Mouse (Mus musculus) embryonic fibroblast, embryonic 13.5 days (primary cell): Measurements from ENCODE around the gene Cftr. TPM values are rescaled to one million over a fixed set of nuclear protein-coding genes. Genes with fewer than 3 reads are reported as not detected.

ENCODE experiments used
- H3K27ac ChIP-seq: 2 replicates; pipeline ENCODE4 v1.5.1; 2012; ENCODE audit warnings: low read length, control low read depth, inconsistent platforms; ENCODE audit not compliant: insufficient read depth
- H3K4me1 ChIP-seq: 2 replicates; pipeline ENCODE4 v1.6.1; 2011; ENCODE audit warnings: low read length; ENCODE audit not compliant: control insufficient read depth, insufficient read depth
- H3K4me3 ChIP-seq: 2 replicates; pipeline ENCODE4 v1.5.1; 2011; ENCODE audit warnings: mild to moderate bottlenecking, control low read depth, low read length; ENCODE audit not compliant: insufficient read depth
- CTCF ChIP-seq: IDR thresholded peaks from 2 replicates; pipeline ENCODE4 v1.5.1; 2011; ENCODE audit warnings: mild to moderate bottlenecking, control low read depth, low read length, moderate library complexity, borderline replicate concordance; ENCODE audit not compliant: insufficient read depth
- POLR2A ChIP-seq: IDR thresholded peaks from 2 replicates; pipeline ENCODE4 v1.6.1; 2011; ENCODE audit warnings: low read depth, mild to moderate bottlenecking, control low read depth, low read length, moderate library complexity
- polyA plus RNA-seq: library from polyadenylated mRNA; stranded (reverse); fragments of >200 nt; gene quantifications from 2 replicates; pipeline ENCODE4 v1.2.4, GENCODE M21; 2011; ENCODE audit warnings: low read depth; ENCODE audit not compliant: missing spikeins, insufficient read length

Gene Cftr
- polyA plus RNA-seq, 1 experiment: 0.30 TPM

DNA sequence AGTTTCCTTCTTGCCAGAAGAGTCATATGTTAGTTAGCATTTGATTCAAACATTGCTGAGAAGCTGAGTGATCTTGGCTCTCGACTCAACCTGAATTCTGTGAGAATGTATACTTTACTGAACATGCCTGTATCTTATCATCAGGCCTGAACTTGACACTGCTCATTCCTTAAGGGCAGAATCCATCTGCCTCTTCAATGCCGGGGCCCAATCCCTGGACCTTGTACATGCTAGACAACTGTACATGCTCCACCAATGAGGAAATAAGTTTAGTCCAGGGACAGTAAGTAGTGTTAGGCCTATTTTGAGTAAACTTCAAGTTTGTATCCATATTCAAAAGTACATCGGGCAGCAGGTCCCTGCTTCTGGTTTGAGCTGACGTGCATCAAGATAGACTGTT lies 134.6 kb downstream of the Cftr start:
- Histone ChIP-seq H3K4me3 (no peak overlapping the region), H3K27ac (no peak overlapping the region), H3K4me1 (peaks cover 6% of the 10 kb centered on the region)
- no peak for TF ChIP-seq POLR2A
- no peak for TF ChIP-seq CTCF

DNA sequence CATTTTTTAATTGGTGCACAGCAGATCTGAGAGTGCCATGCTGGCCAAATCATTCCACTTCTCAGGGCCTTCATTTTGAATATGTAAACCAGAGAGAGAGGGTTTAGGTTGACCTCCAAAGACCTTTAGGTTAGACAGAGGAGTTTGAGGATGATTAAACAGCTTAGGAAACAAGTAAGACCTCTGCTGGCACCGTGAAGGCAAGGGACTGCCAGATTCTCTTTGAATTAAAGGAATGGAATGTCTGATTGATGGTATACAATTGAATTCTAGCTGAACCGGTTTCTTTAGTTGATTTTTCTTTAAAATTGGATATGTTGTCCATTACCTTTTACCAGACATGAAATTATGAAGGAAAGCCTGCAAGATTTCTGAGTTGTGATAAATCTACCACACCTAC lies 140.5 kb downstream of the Cftr start:
- no peaks in the 10 kb centered on the region for H3K4me1 ChIP-seq
- H3K4me3 ChIP-seq: no peak overlapping the region
- H3K27ac ChIP-seq: no peak overlapping the region
- no peak for TF ChIP-seq POLR2A

DNA sequence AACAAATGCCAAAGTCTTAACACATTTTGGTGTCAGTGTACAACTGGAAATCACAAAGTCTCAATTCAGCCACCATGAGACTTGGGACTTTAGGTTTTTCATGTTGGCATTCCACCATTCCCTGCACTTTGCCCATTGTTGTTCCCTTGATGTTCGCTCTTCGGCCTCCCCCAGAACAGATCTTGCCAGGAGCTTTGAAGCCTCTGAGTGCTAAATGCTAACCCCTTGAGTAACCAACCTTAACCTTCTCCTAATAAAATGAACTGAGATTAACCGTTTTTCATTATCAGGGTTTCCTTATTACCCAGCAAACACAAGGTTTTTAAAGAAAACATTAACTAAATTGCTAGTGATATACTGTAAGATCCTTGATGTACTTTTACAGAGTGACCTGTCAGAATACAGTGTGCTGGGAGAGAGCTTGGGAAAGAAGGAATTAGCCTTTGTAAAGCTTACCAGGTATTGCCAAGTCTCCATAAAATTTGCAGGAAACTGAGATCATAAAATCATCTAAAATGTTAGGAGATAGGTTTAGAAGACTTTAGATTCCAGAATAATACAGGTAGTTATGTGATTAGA lies 144.0 kb downstream of the Cftr start:
- Histone ChIP-seq H3K4me1 (no peaks in the 10 kb centered on the region), H3K4me3 (no peak overlapping the region), H3K27ac (no peak overlapping the region)
- TF ChIP-seq CTCF (no peak), POLR2A (no peak)

DNA sequence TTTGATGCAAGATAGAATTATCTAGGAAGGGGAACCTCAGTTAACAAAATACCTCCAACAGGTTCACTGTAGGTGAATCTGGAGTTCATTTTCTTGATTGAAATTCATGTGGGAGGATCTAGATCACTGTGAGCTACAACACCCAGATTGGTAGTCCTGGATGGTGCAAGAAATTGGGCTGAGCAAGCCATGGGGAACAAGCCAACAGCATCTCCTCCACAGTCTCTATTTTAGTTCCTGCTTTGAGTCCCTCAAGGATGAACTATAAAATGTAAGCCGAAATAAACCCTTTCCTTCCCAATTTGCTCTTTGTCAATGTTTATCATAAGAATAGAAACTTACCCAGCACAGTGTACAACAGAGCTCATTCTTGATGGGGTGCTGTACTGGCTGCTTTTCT lies 152.5 kb downstream of the Cftr start:
- no peak for TF ChIP-seq CTCF
- no peak for TF ChIP-seq POLR2A
- Histone ChIP-seq H3K4me1 (no peaks in the 10 kb centered on the region), H3K4me3 (no peak overlapping the region), H3K27ac (no peak overlapping the region)

DNA sequence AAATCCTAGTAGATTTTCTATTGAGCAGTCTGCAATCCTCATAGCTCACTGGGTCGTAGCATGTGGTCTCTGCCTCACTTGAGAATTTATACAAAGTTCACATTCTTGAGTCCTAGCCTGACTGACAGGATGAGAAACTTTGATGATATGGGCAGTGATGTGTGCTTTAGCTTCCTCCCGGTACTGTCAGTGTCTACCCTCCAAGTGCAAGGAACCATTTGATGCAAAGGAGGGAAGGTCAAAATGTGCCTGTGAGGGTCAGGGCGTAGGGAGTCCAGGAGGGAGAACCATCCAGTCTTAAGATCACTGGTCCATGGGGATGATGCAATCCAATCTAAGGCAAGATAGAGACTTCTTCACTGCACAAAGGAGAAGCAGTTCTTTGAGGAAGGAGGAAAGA lies 164.9 kb downstream of the Cftr start:
- H3K4me3 ChIP-seq: no peak overlapping the region
- H3K27ac ChIP-seq: no peak overlapping the region
- TF ChIP-seq CTCF: no peak
- TF ChIP-seq POLR2A: no peak
- no peaks in the 10 kb centered on the region for H3K4me1 ChIP-seq

DNA sequence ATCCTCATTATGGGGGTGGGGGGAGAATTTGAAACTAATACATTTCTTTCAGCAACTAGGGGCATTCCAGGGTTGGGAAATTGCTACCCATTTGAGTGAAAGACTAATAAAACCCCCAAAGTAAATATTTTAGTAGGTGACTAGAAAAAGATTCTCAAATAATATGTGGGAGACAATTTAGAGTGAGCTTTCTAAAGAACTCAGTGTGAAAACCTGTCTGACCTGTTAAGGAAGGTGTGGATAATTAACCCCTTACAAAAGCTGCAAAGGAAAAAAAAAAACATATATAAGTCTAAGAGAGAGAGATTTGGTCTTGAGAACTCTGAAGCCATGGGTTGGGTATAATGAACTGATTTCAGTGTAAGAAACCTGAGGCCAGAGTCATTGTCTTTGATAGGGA lies 167.8 kb downstream of the Cftr start:
- TF ChIP-seq POLR2A (no peak), CTCF (no peak)
- H3K27ac ChIP-seq: no peak overlapping the region
- H3K4me1 ChIP-seq: no peaks in the 10 kb centered on the region

DNA sequence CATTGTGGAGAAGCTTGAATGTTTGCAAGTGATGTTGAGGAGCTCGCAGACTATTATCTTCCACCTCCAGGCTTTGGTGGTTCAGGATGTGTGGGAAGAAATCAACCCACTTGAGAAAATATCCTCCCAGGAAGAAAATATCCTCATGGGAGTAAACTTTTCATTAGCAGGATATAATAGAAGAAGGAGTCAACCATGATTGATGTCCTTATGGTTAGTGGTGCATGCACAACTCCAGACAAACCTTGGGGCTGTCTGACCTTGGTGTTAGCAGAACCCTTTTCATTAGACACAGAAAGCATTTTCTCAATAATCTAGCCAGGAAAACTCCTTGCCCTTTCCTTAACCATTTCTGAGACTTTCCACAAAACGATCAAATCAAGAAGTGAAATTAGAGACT lies 173.8 kb downstream of the Cftr start:
- no peak for TF ChIP-seq POLR2A
- no peak for TF ChIP-seq CTCF
- Histone ChIP-seq H3K4me3 (no peak overlapping the region), H3K27ac (no peak overlapping the region), H3K4me1 (no peaks in the 10 kb centered on the region)

More for the DNA sequence above, 167.8 kb downstream of the Cftr start:
- H3K4me3 ChIP-seq: no peak overlapping the region

DNA sequence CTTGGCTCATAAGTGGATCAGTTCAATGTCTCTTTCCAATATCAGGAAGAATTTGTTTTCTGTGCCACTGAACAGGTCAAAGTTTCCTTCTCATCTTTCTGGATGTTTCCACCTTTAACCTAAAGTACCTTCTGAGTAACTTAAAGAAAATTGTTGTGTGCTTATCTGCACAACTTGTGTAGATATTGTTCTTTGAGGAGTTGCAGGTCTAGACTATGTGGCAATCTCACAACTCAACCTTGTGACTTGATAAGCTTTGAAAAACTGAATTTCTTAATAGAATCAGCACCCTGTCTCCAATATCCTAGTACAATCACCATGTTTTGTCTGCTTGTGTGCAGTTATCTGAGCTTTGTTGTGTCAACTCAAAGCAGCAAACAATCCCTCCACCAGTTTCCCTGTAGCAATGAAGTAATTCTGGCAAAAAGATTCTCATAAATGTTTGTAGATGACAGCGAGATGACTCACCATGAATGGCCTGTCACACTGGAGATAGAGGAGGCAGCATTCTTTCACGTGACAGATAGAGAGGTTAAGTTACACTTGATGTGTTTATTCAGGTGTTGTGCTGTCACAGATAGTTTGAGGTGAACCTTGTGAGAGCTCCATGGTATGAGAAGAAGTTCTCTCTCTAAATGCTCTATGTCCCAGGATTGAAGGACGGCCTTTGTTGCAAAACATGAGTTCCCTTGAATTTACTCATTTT lies 178.8 kb downstream of the Cftr start:
- Histone ChIP-seq H3K27ac (no peak overlapping the region), H3K4me3 (no peak overlapping the region), H3K4me1 (peaks cover 3% of the 10 kb centered on the region; the same call in 1 of the 2 replicates)
- TF ChIP-seq CTCF: no peak
- no peak for TF ChIP-seq POLR2A

DNA sequence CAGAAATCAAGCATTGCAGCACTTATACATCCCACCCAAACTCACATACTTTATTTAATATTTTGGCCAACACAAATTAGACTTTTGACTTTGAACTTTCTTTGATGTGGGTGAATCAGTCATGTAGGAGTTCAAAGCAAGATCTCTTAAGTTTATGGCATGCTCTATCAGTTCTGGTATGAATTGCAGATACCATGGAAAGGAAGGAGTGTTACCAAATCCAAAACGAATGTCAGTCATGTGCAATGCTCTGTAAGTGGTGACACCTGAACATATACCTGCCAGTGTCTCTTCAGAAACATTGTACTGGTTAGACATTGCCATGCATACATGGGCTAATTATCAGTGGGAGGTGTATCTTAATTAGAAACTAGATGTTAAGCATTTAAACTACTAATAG lies 189.7 kb downstream of the Cftr start:
- Histone ChIP-seq H3K4me1 (no peaks in the 10 kb centered on the region), H3K4me3 (no peak overlapping the region), H3K27ac (no peak overlapping the region)
- TF ChIP-seq POLR2A: no peak
- no peak for TF ChIP-seq CTCF

DNA sequence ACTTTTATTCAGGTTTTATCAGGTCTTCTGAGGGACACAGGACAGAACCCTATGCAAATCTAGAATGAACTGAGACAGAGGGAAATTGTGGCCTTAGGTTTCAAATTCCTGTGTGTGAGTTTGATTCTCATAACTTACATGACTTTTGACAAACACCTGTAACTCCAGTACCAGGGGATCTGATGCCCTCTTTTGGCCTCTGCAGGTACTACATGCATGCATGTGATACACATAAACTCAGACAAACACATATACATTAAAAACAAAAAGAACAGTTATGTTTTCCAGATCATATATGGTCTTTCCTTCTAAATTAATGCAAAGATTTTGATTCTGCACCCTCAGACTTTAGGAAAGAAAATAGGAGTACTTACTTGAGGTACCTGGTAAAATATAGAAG lies 190.5 kb downstream of the Cftr start:
- no peak for TF ChIP-seq POLR2A
- no peak for TF ChIP-seq CTCF

More for the DNA sequence above, 190.5 kb downstream of the Cftr start:
- no peak overlapping the region for H3K4me3 ChIP-seq
- H3K4me1 ChIP-seq: no peaks in the 10 kb centered on the region
- H3K27ac ChIP-seq: no peak overlapping the region
